ENCODE assay signal across 15 mouse cellular contexts in genomic region chr2:28867495-28867894, GRCm38 (mm10). TPM values are rescaled to one million over a fixed set of nuclear protein-coding genes. Genes with fewer than 3 reads are reported as not detected.
DNase-seq lines count a peak whose midpoint lies in the region; TF ChIP-seq lines count a peak whose summit lies in the region.
"Had no signal": no experiment of that assay in that cellular context is flagged by ENCODE, and none has a peak within 500 bp of the region (broad histone marks: within the 10 kb centered on the region; RNA-seq: fewer than 3 reads in every experiment).

No protein-coding gene starts in this region.

- no peak for TF ChIP-seq CTCF in brain, embryonic 14.5 days (IDR thresholded peaks at IDR 0.05; ENCODE audit: borderline replicate concordance, extremely low read depth, insufficient read depth, insufficient read length)

- no peak for TF ChIP-seq POLR2A in brain, embryonic 14.5 days (IDR thresholded peaks at IDR 0.05; ENCODE audit: borderline replicate concordance, extremely low read depth, insufficient read depth, insufficient read length, poor library complexity, severe bottlenecking)

- DNase-seq in layer of hippocampus, postnatal 14 days (ENCODE audit: low spot score in 2 of 2) = peak; percentile 22 to 27
- no peak for DNase-seq in layer of hippocampus, adult 9-10 months (ENCODE audit: low spot score)
- DNase-seq in MN1 (ENCODE audit: low spot score) (peak; percentile 56), adipocyte (ENCODE audit: low spot score) (no peak)
- peak; percentile 84 for DNase-seq in brain, embryonic 14.5 days (ENCODE audit: low read depth)
- peak; percentile 89 to 94 for DNase-seq in cerebellum, postnatal 10 days
- no peak for DNase-seq in spleen, postnatal 10 days (ENCODE audit: low spot score in 2 of 2)
- no peak for DNase-seq in thymus, postnatal 10 days (ENCODE audit: low spot score in 2 of 2)
- DNase-seq: gastrocnemius, postnatal 10 days; liver; thymus, postnatal 25 days had no signal

RNA-seq across cellular contexts. Expression of gene Ddx31, which starts 27.3 kb away (rescaled TPM):
- total RNA-seq in layer of hippocampus, postnatal 14 days (2021) = 1 to 10 TPM; 7.4 to 8.0 TPM
- polyA plus RNA-seq in brain, embryonic 14.5 days (2012; rRNA removed) = 13.0 and 14.6 TPM in 2 replicates

RNA-seq across cellular contexts. Expression of gene Gtf3c4, which starts 27.3 kb away (rescaled TPM):
- total RNA-seq in layer of hippocampus, postnatal 14 days (2021) = 10 to 100 TPM; 35.5 to 41.1 TPM
- 20.2 and 30.9 TPM in 2 replicates for polyA plus RNA-seq in brain, embryonic 14.5 days (2012; rRNA removed)

RNA-seq across cellular contexts. Expression of gene Barhl1, which starts 49.0 kb away (rescaled TPM):
- total RNA-seq in layer of hippocampus, postnatal 14 days (2021) = under 1 TPM; 0.14 to 0.28 TPM
- 25.3 and 45.9 TPM in 2 replicates for polyA plus RNA-seq in brain, embryonic 14.5 days (2012; rRNA removed)
- total RNA-seq: gastrocnemius, postnatal 10 days had no signal
- polyA plus RNA-seq: heart, embryonic 13.5 days; kidney, embryonic 14.5 days; lung, embryonic 16.5 days; small intestine, adult 2 months had no signal

Comparison
In these comparisons a context has a peak if more than half of its experiments do, and no peak if none do; other contexts are left out.
1. DNase-seq: peak in layer of hippocampus, postnatal 14 days (2 of 2), MN1 (single experiment), brain, embryonic 14.5 days (single experiment) and cerebellum, postnatal 10 days (2 of 2); none in layer of hippocampus, adult 9-10 months (single experiment), adipocyte (single experiment), spleen, postnatal 10 days (0 of 2) and thymus, postnatal 10 days (0 of 2).